Mouse (Mus musculus): ENCODE data around the gene Stmn1. TPM values are rescaled to one million over a fixed set of nuclear protein-coding genes. Genes with fewer than 3 reads are reported as not detected.

Gene Stmn1
- polyA plus RNA-seq, 1 experiment, result 115 TPM

- peaks cover 2% of the 10 kb centered on the region for H3K27me3 ChIP-seq (replicated peaks)
- peak overlapping the region; percentile 92 for H3K4me3 ChIP-seq (replicated peaks)
- TF ChIP-seq FLI1 (IDR thresholded peaks at IDR 0.05; ENCODE audit: low read length) (no peak), GATA1 (IDR thresholded peaks at IDR 0.05; ENCODE audit: borderline replicate concordance, low read length) (no peak)
- peaks cover 35% of the 10 kb centered on the region for H3K4me1 ChIP-seq
- peaks cover 31% of the 10 kb centered on the region for H3K36me3 ChIP-seq (replicated peaks; ENCODE audit: low read length)
- H3K9me3 ChIP-seq, result no peaks in the 10 kb centered on the region
Measured at GRCm38 (mm10) chr4:134469341-134469796, 1.2 kb downstream of the Stmn1 start.

- no peak overlapping the region for H3K4me3 ChIP-seq (replicated peaks)
- no peaks in the 10 kb centered on the region for H3K9me3 ChIP-seq
- TF ChIP-seq FLI1 (IDR thresholded peaks at IDR 0.05; ENCODE audit: low read length), result no peak
- peaks cover 29% of the 10 kb centered on the region for H3K4me1 ChIP-seq
- H3K36me3 ChIP-seq (replicated peaks; ENCODE audit: low read length), result peaks cover 37% of the 10 kb centered on the region
- peaks cover 2% of the 10 kb centered on the region for H3K27me3 ChIP-seq (replicated peaks)
Measured at GRCm38 (mm10) chr4:134469985-134470384, 1.9 kb downstream of the Stmn1 start.

- H3K4me3 ChIP-seq (replicated peaks), result no peak overlapping the region
- peaks cover 43% of the 10 kb centered on the region for H3K36me3 ChIP-seq (replicated peaks; ENCODE audit: low read length)
- H3K27me3 ChIP-seq (replicated peaks), result no peaks in the 10 kb centered on the region
- no peaks in the 10 kb centered on the region for H3K9me3 ChIP-seq
- TF ChIP-seq FLI1 (IDR thresholded peaks at IDR 0.05; ENCODE audit: low read length), result no peak
- TF ChIP-seq GATA1 (IDR thresholded peaks at IDR 0.05; ENCODE audit: borderline replicate concordance, low read length), result no peak
- H3K4me1 ChIP-seq, result peaks cover 16% of the 10 kb centered on the region
Measured at GRCm38 (mm10) chr4:134471469-134471868, 3.3 kb downstream of the Stmn1 start.

DNA sequence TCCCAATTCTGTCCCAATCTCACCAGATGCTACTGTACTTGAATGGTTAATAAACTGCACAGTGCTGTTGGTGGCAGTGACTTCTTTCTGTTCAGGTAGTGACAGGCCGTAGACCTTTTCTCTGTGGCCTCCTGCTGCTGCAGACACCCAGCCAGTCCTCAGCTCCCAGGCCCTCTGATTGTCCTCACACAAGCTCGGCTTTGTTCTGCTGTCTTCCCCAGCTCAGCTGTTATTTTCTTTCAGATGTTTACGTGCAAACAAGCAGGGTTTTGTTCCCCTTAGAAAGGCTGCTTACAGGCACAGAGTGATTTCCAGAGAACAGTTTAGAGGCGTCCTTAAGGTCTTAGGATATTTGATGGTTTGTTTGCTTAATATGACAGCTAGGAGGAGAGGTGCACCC is 5.6 kb downstream of the Stmn1 start:
- no peak for TF ChIP-seq GATA1 (IDR thresholded peaks at IDR 0.05; ENCODE audit: borderline replicate concordance, low read length)
- TF ChIP-seq FLI1 (IDR thresholded peaks at IDR 0.05; ENCODE audit: low read length), result no peak
- Histone ChIP-seq H3K9me3 (no peaks in the 10 kb centered on the region), H3K27me3 (replicated peaks) (no peaks in the 10 kb centered on the region), H3K4me3 (replicated peaks) (no peak overlapping the region), H3K36me3 (replicated peaks; ENCODE audit: low read length) (peaks cover 45% of the 10 kb centered on the region), H3K4me1 (peaks cover 15% of the 10 kb centered on the region)

DNA sequence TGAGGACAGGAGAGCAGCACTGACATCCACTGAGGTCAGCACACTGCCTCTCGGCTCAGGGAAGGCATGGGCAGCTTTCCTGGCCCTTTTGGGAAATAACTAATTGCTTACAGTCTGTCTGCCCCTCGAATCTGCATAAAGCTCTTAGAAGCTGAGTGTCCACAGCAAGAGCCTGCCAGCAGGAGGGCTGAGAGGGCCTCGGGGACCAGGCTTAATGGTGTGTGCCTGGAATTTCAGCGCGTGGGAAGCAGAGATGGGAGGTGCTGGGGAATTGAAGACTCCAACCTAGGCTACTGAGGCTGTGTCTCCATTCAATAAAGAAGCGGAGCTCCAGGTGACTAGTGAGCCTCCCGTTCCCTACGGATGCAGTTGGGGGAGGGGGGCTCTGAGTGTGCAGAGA is 6.1 kb downstream of the Stmn1 start:
- Histone ChIP-seq H3K27me3 (replicated peaks) (no peaks in the 10 kb centered on the region), H3K4me3 (replicated peaks) (no peak overlapping the region), H3K4me1 (peaks cover 15% of the 10 kb centered on the region), H3K36me3 (replicated peaks; ENCODE audit: low read length) (peaks cover 45% of the 10 kb centered on the region), H3K9me3 (no peaks in the 10 kb centered on the region)
- TF ChIP-seq FLI1 (IDR thresholded peaks at IDR 0.05; ENCODE audit: low read length) (no peak), GATA1 (IDR thresholded peaks at IDR 0.05; ENCODE audit: borderline replicate concordance, low read length) (no peak)

- Histone ChIP-seq H3K36me3 (replicated peaks; ENCODE audit: low read length) (peaks cover 34% of the 10 kb centered on the region), H3K4me1 (peaks cover 24% of the 10 kb centered on the region)
Measured at GRCm38 (mm10) chr4:134476899-134477298, 8.8 kb downstream of the Stmn1 start.

GRCm38 (mm10) chr4:134478031-134478430 is 9.9 kb downstream of the Stmn1 start:
- peaks cover 6% of the 10 kb centered on the region for H3K27me3 ChIP-seq (replicated peaks)
- peaks cover 32% of the 10 kb centered on the region for H3K4me1 ChIP-seq
- TF ChIP-seq FLI1 (IDR thresholded peaks at IDR 0.05; ENCODE audit: low read length), result no peak
- no peak for TF ChIP-seq GATA1 (IDR thresholded peaks at IDR 0.05; ENCODE audit: borderline replicate concordance, low read length)
- H3K36me3 ChIP-seq (replicated peaks; ENCODE audit: low read length), result peaks cover 23% of the 10 kb centered on the region
- H3K9me3 ChIP-seq, result no peaks in the 10 kb centered on the region
- peak overlapping the region; percentile 56 for H3K4me3 ChIP-seq (replicated peaks)

More at GRCm38 (mm10) chr4:134476899-134477298, 8.8 kb downstream of the Stmn1 start:
- Histone ChIP-seq H3K4me3 (replicated peaks) (no peak overlapping the region), H3K27me3 (replicated peaks) (no peaks in the 10 kb centered on the region), H3K9me3 (no peaks in the 10 kb centered on the region)
- no peak for TF ChIP-seq GATA1 (IDR thresholded peaks at IDR 0.05; ENCODE audit: borderline replicate concordance, low read length)
- TF ChIP-seq FLI1 (IDR thresholded peaks at IDR 0.05; ENCODE audit: low read length), result no peak

- Histone ChIP-seq H3K4me1 (peaks cover 49% of the 10 kb centered on the region), H3K27me3 (replicated peaks) (peaks cover 21% of the 10 kb centered on the region), H3K36me3 (replicated peaks; ENCODE audit: low read length) (peaks cover 9% of the 10 kb centered on the region), H3K9me3 (no peaks in the 10 kb centered on the region), H3K4me3 (replicated peaks) (no peak overlapping the region)
- TF ChIP-seq GATA1 (IDR thresholded peaks at IDR 0.05; ENCODE audit: borderline replicate concordance, low read length) (no peak), FLI1 (IDR thresholded peaks at IDR 0.05; ENCODE audit: low read length) (no peak)
Measured at GRCm38 (mm10) chr4:134479839-134480238, 11.7 kb downstream of the Stmn1 start.

DNA sequence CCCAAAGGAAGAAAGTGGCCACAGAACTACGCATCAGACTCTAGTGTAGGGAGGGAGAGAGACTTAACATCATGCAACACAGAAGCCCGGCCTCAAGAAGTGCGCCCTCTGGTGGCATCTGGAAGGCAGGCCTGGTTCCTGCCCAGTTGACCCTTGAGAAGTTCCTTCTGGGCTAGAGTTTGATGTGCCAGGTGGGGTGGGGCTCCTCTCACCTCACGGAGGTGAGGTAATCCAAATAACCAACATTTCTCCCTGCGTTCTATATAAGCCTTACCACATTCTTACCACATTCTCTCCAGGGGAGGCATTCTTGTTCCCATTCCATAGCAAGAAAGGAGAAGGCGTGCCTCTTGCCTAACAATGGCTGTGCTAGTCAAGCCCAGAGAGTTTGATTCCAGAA is 12.7 kb downstream of the Stmn1 start:
- no peak overlapping the region for H3K4me3 ChIP-seq (replicated peaks)
- H3K27me3 ChIP-seq (replicated peaks), result peaks cover 23% of the 10 kb centered on the region
- no peaks in the 10 kb centered on the region for H3K9me3 ChIP-seq
- peaks cover 3% of the 10 kb centered on the region for H3K36me3 ChIP-seq (replicated peaks; ENCODE audit: low read length)
- peaks cover 57% of the 10 kb centered on the region for H3K4me1 ChIP-seq
- no peak for TF ChIP-seq GATA1 (IDR thresholded peaks at IDR 0.05; ENCODE audit: borderline replicate concordance, low read length)
- no peak for TF ChIP-seq FLI1 (IDR thresholded peaks at IDR 0.05; ENCODE audit: low read length)

DNA sequence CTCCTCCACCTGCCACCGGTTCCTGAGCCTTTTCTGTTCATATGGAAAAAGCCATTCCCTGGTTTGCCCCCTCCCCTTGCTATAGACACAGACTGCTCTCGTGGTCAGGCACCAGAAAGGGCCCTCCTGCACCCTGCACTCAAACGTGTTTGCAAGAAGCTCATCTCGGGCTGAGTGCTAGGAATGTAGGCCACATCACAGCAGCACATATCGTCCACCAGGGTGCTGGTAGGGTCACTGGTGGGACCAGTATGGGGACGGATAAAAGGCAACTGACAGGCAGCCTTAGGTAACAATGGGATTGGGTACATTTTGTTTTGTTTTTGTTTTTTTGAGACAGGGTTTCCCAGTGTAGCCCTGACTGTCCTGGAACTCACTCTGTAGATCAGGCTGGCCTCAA is 13.2 kb downstream of the Stmn1 start:
- Histone ChIP-seq H3K9me3 (no peaks in the 10 kb centered on the region), H3K4me3 (replicated peaks) (no peak overlapping the region), H3K27me3 (replicated peaks) (peaks cover 23% of the 10 kb centered on the region), H3K4me1 (peaks cover 58% of the 10 kb centered on the region), H3K36me3 (replicated peaks; ENCODE audit: low read length) (peaks cover 3% of the 10 kb centered on the region)
- TF ChIP-seq GATA1 (IDR thresholded peaks at IDR 0.05; ENCODE audit: borderline replicate concordance, low read length), result no peak
- TF ChIP-seq FLI1 (IDR thresholded peaks at IDR 0.05; ENCODE audit: low read length), result no peak

- Histone ChIP-seq H3K36me3 (replicated peaks; ENCODE audit: low read length) (no peaks in the 10 kb centered on the region), H3K9me3 (no peaks in the 10 kb centered on the region), H3K4me1 (peaks cover 58% of the 10 kb centered on the region), H3K27me3 (replicated peaks) (peaks cover 27% of the 10 kb centered on the region), H3K4me3 (replicated peaks) (peak overlapping the region; percentile 38)
- TF ChIP-seq GATA1 (IDR thresholded peaks at IDR 0.05; ENCODE audit: borderline replicate concordance, low read length) (no peak), FLI1 (IDR thresholded peaks at IDR 0.05; ENCODE audit: low read length) (no peak)
Measured at GRCm38 (mm10) chr4:134482442-134482841, 14.3 kb downstream of the Stmn1 start.
